Mouse (Mus musculus) Patski (cell line): Measurements from ENCODE around the gene Ecd. TPM values are rescaled to one million over a fixed set of nuclear protein-coding genes. Genes with fewer than 3 reads are reported as not detected.
"Not testable (repeated sequence)": the region's sequence is repeated elsewhere in the genome, so short reads cannot be mapped to it uniquely, and the experiment has no call there.

Experiments
- ATAC-seq: fragments of 100-300 bp; one replicate; pipeline ENCODE4 v1.8.0; 2021
- CTCF ChIA-PET: fragments of 350-600 bp; sonication (Branson Sonifier 250); formaldehyde crosslinking; loops from one replicate; lab custom pipeline; 2022; ENCODE audit warnings: inconsistent platforms; lab: Charles Lee
- POLR2A ChIA-PET: fragments of 350-600 bp; sonication (Branson Sonifier 250); formaldehyde crosslinking; loops from one replicate; lab custom pipeline; 2022; ENCODE audit warnings: antibody characterized with exemption, inconsistent platforms; lab: Charles Lee
- DNase-seq: peaks from one replicate; pipeline ENCODE4 v3.0.0-alpha.2; 2011; ENCODE audit warnings: low read depth, low spot score
- H3K27me3 ChIP-seq: fragments of 371-371 bp; one replicate; pipeline ENCODE4 v1.5.1; 2021
- CTCF ChIP-seq: fragments of 100-300 bp; IDR thresholded peaks from one replicate; pipeline ENCODE4 v1.5.1; 2021
- in situ Hi-C: fragments of 300-500 bp; cut with MboI; formaldehyde crosslinking; loops from 3 replicates; pipeline ENCODE4 v1.11.1; 2018; ENCODE audit warnings: low pct_unique_long_range_greater_than_20kb, mixed read lengths
- polyA plus RNA-seq: library from polyadenylated mRNA; unstranded; gene quantifications from one replicate; pipeline ENCODE4 v1.2.3, GENCODE M21; 2021

Ecd gene
- polyA plus RNA-seq, 1 experiment from 2014 or later = 46.4 TPM

DNA sequence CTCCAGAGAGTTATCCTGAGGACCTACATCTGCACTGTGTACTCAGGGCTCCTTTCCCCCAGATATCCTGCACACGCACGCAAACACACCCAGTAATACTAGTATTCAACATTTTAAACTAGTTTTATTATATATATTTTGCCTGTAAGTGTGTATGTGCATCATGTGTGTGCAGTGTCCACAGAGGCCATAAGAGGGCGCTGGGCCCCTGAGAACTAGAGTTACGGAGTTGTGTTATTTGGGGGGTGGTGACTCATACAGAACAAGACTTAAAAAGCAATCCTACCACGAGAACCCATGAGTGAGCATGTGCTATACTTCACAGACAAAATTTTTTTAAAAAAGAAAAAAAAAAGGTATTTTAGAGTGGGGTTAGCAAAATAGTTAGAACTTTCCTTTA is 8.5 kb downstream of the Ecd start:
- ChIA-PET POLR2A (no interaction called here), CTCF (interaction anchor here (1.3 to 2.9 kb wide), 6 partner anchors 9 to 40 kb away, joined by 3 to 15 read pairs (median 4); no protein-coding TSS in a partner anchor)
- in situ Hi-C loops = no loop called here
- no peaks in the 10 kb centered on the region for H3K27me3 ChIP-seq
- ATAC-seq = no peak
- peak; percentile 51 for TF ChIP-seq CTCF
- DNase-seq = no peak

DNA sequence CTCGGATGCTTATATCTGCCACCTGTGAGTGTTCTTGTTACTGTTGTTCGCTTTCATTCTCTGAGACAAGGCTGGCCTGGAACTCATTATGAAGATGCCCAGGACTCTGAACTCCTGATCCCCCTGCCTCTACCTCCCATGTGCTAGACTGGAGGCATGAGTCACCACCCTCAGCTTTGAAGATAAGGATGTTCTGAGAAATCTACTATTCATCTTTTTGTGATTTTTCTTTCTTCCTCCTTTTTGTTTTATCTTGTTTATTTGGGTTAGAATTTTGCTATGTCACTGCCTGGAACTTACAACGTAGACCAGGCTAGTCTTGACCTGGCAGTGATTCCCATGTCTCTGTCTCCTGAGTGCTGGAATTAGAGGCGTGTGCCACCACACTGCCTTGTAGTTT is 16.6 kb downstream of the Ecd start:
- CTCF ChIA-PET = interaction anchor here (1.4 to 1.8 kb wide), 2 partner anchors 9 to 17 kb away, joined by 3 to 4 read pairs; no protein-coding TSS in a partner anchor
- in situ Hi-C loops = no loop called here
- no peaks in the 10 kb centered on the region for H3K27me3 ChIP-seq
- ATAC-seq (no peak), DNase-seq (no peak)
- TF ChIP-seq CTCF = no peak
- POLR2A ChIA-PET = no interaction called here

DNA sequence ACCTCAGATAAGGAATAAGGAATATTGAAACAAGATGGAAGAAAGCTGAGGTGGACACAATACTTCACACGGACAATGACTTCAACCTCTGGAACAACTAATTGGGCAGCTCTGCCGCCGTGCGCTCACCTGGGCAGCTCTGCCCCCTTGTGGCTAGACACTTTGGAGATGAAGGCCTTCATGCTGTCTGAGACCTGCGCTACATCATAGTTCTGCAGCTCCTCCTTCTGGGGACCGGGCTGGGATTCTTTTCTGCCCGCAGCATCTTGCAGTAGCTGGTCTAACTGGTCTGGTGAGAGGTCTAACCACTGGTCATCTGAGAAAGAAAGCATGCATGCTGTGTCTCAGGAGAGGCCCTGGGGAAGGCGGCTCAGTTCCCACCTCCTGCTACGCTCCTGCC is 19.4 kb downstream of the Ecd start:
- ChIA-PET POLR2A (no interaction called here), CTCF (interaction anchor here (0.8 to 3.1 kb wide), 3 partner anchors 10 to 16 kb away, joined by 3 to 15 read pairs (median 3); no protein-coding TSS in a partner anchor)
- peak; percentile 46 for TF ChIP-seq CTCF
- no peak for DNase-seq
- in situ Hi-C loops = no loop called here
- H3K27me3 ChIP-seq = no peaks in the 10 kb centered on the region
- ATAC-seq = no peak

DNA sequence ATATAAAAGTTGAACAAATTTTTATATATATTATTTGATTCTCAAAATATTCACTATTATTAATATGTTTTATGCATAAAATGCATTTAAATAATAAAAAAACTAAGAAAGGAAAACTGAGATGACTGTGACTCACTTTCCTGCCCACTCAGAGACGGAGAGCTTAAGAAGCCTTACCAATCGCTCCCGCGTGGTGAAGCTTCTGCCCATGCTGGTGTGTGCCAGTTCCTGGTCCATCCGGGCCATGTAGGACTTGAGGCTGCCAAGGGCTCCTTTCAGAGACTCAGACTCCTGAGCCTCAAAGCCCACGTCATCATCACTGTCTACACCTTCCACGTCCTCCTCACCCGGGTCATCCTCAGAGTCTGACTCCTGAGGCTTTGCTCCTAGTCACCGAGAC is 23.7 kb downstream of the Ecd start:
- CTCF ChIA-PET = interaction anchor here (1.6 kb wide), 1 partner anchor 17 kb away, joined by 3 read pairs; no protein-coding TSS in a partner anchor
- POLR2A ChIA-PET = interaction anchor here (0.9 kb wide), 1 partner anchor 14 kb away, joined by 6 read pairs; no protein-coding TSS in a partner anchor
- DNase-seq = no peak
- no peaks in the 10 kb centered on the region for H3K27me3 ChIP-seq
- in situ Hi-C loops = no loop called here
- no peak for ATAC-seq
- TF ChIP-seq CTCF = no peak

DNA sequence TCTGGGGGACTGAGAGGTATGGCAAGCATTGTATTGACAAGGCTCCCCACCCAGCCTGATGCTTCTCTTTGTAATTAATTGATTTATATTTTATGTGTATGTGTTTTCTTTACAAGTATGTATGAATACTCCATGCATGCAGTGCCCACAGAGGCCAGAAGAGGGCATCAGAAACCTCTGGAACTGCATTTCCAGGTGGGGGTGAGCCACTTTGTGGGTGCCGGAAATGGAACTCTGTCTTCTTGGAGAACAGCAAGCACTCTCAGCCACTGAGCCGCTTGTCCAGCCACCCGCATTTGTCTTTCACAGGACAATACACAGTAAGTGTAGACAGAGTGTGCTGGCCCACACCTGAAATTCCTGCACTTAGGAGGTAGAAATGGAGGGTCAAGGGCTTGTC is 28.5 kb downstream of the Ecd start:
- no peak for DNase-seq
- no peaks in the 10 kb centered on the region for H3K27me3 ChIP-seq
- in situ Hi-C loops = no loop called here
- ATAC-seq = no peak
- TF ChIP-seq CTCF = peak; percentile 84
- ChIA-PET POLR2A (no interaction called here), CTCF (interaction anchor here (0.9 to 1.9 kb wide), 2 partner anchors 9 to 21 kb away, joined by 3 to 4 read pairs; no protein-coding TSS in a partner anchor)

DNA sequence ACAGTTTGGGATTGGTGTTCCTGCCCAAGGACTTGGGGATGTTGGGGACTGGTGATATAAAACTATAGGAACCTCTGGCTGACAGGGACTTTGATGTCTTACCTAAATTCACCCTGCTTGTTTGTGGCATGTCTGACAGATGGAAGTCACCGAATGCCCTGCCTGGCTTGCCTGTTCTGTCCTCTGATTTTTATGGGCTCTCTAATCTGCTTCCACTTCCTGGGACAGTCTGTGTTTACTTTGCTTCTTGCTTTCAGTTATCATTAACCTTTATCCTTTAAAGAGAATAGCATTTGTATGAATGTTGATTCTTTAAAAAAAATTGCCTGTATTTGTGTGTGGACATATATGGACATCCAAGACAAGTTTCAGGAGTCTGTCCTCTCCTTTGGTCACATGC is 32.8 kb downstream of the Ecd start:
- POLR2A ChIA-PET = no interaction called here
- no peak for TF ChIP-seq CTCF
- CTCF ChIA-PET = no interaction called here
- DNase-seq = no peak
- no peaks in the 10 kb centered on the region for H3K27me3 ChIP-seq
- in situ Hi-C loops = no loop called here
- no peak for ATAC-seq

DNA sequence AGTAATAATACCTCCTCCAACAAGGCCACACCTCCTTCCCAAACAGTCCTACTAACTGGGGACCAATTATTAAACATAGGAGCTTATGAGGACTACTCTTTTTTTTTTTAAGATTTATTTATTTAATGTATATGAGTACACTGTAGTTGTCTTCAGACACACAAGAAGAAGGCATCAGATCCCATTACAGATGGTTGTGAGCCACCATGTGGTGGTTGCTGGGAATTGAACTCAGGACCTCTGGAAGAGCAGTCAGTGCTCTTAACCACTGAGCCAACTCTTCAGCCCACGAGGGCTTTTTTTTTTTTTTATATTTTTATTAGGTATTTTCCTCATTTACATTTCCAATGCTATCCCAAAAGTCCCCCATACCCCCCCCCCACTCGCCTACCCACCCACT is 42.8 kb downstream of the Ecd start:
- POLR2A ChIA-PET, CTCF ChIA-PET, H3K27me3 ChIP-seq, ATAC-seq, DNase-seq, in situ Hi-C loops: not testable (repeated sequence)
- peak; percentile 61 for TF ChIP-seq CTCF

DNA sequence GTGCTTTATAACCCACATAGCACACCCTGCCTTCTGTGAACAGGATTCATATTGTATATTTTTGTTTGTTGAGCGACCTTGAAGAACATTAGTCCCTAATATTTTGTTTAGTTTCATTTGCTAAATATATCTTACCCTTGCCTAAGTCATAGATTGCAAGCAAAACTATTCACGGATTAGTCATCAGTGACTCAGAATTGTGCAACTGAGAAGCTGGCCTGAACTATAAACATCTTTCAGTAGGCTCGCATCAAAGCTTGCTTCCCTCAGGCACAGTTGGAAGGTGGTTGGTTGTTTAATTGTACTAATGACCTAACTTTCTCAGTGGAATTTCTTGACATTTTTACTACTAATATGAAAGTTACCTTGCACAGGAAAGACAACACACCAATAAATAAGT is 49.8 kb downstream of the Ecd start:
- TF ChIP-seq CTCF = no peak
- ATAC-seq (peak; percentile 63), DNase-seq (peak; percentile 64)
- H3K27me3 ChIP-seq = no peaks in the 10 kb centered on the region
- CTCF ChIA-PET = no interaction called here
- POLR2A ChIA-PET = no interaction called here
- in situ Hi-C loops = no loop called here

DNA sequence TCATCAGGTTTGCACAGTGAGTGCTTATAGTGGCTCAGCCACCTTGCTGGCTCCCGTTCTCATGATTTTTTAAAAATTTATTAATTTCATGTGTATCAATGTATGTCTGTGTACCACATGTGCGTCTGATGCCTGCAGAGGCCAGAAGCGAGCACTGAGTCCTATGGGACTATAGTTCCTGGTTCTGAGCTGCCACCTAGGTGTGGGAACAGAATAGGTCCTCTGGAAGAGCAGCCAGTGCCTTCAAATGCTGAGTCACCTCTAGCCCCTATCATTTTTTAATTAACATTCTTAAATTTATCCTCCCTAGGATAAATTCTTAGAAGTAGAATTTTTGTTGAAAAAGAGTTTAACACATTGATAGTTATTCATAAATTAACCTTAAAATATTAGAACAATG is 50.3 kb downstream of the Ecd start:
- ATAC-seq (no peak), DNase-seq (no peak)
- CTCF ChIA-PET = no interaction called here
- POLR2A ChIA-PET = no interaction called here
- in situ Hi-C loops = no loop called here
- peak; percentile 10 for TF ChIP-seq CTCF
- no peaks in the 10 kb centered on the region for H3K27me3 ChIP-seq

DNA sequence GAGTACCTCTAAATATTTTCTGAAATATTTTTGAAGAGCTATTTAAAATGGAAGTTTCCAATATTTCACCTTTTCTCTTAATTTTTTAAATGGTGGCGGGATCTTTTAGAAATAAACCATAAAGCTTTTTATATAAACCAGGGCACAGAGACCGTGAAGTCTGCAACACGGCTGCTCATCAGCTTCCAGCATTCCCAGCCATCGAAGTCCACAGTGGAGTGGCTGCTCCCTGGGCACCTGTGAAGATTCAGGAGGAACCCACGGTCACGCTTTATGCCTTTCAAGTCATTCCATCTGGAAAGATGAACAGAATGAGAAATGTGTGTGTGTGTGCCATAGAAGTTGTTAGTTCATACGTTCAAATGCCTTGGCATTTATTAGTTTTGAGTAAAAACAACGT is 53.0 kb downstream of the Ecd start:
- no peak for TF ChIP-seq CTCF
- CTCF ChIA-PET = no interaction called here
- ATAC-seq (no peak), DNase-seq (no peak)
- no peaks in the 10 kb centered on the region for H3K27me3 ChIP-seq
- in situ Hi-C loops = no loop called here
- POLR2A ChIA-PET = interaction anchor here (1.2 kb wide), 1 partner anchor 213 kb away, joined by 3 read pairs; no protein-coding TSS in a partner anchor

DNA sequence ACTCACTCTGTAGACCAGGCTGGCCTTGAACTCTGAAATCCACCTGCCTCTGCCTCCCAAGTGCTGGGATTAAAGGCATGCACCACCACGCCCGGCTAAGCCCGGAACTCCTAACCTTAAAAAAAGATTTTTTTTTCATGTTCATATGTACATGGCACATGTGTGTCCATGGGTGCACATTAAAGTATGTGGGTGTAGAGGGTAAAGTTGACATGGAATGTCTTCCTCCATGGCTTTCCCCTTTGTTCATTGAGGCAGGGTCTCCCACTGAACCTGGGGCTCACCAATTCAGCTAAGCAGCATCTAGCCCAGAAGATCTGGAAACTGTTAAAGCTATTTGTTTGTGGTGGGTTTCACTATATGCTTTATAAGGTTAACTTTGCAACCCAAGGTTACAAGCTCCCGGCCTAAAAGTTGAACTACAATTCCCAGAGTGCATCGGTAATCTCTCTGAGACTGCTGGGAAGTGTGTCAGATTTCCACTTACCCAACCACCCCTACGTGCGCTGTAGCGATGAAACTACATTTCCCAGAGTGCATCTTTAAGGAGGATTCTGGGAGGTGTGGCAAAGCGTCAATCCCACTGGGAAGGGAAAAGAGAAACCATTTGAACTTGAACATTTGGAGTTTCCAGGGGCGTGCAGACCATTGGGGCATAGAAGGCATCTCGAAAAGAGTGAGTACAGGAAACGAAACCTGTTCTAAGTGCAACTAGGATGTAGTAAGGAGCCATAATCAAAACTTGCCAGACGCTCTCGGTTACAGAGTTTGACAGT is 53.6 kb downstream of the Ecd start, which contains the start of gene Nudt13:
TSS of gene Nudt13 (plus strand) at position 581 of the 776 bp plus-strand sequence.
- DNase-seq (peak; percentile 74), ATAC-seq (peak; percentile 86)
- no peaks in the 10 kb centered on the region for H3K27me3 ChIP-seq
- in situ Hi-C loops = no loop called here
- no peak for TF ChIP-seq CTCF
- CTCF ChIA-PET = interaction anchor here (1.2 kb wide), 1 partner anchor 32 kb away, joined by 3 read pairs; no protein-coding TSS in a partner anchor
- POLR2A ChIA-PET = interaction anchor here (1.2 kb wide), 1 partner anchor 212 kb away, joined by 3 read pairs; no protein-coding TSS in a partner anchor
